Mouse (Mus musculus): Measurements from ENCODE around the gene Gm9745. TPM values are rescaled to one million over a fixed set of nuclear protein-coding genes. Genes with fewer than 3 reads are reported as not detected.

Gm9745 gene
- polyA plus RNA-seq, 1 experiment from 2014 or later, result not detected

Small RNA genes within 50 kb of the gene (microRNA-seq; reads per million reads assigned to microRNA genes)
- not detected for gene Gm22750

Other genes with a start within 250 kb of the Gm9745 start
- 14.4 and 15.0 TPM in 2 replicates for gene Wdr37, start 76.3 kb downstream of the Gm9745 start, polyA plus RNA-seq (2015; fragmentation: Nextera tagmentation; extraction: Ambion mirVana)
- gene Idi1, start 62.7 kb downstream of the Gm9745 start, polyA plus RNA-seq (2015; fragmentation: Nextera tagmentation; extraction: Ambion mirVana), result 63.6 and 73.2 TPM in 2 replicates
- gene Idi2, start 4.6 kb upstream of the Gm9745 start, polyA plus RNA-seq (2015; fragmentation: Nextera tagmentation; extraction: Ambion mirVana), result not detected in 2 replicates
- 39.5 and 39.8 TPM in 2 replicates for gene Gtpbp4, start 47.9 kb upstream of the Gm9745 start, polyA plus RNA-seq (2015; fragmentation: Nextera tagmentation; extraction: Ambion mirVana)
- gene Larp4b, start 145.7 kb upstream of the Gm9745 start, polyA plus RNA-seq (2015; fragmentation: Nextera tagmentation; extraction: Ambion mirVana), result 27.2 and 27.7 TPM in 2 replicates